Mouse (Mus musculus): ENCODE results near the gene Dhx35.

Dhx35 gene

DNA sequence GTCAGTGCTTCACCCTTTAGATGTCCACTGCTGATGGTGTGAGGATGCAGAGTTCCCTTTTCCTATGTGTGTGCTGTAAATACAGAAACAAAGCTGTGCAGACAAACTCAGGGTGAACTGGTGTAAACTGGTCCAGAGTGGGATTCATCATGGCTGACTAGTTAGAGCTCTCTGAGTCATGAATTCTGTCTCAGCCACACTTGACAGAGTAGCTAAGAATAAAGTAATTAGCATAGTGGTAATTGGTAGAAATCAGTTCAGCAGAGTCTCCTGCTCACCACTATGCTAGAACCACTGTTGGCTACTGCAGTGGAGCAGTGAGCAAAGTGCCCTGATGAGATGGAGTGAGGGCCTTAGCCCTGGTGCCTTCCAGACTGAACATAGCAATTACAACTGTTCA, 21.1 kb downstream of the Dhx35 start:
- DNase-seq, result no peak

DNA sequence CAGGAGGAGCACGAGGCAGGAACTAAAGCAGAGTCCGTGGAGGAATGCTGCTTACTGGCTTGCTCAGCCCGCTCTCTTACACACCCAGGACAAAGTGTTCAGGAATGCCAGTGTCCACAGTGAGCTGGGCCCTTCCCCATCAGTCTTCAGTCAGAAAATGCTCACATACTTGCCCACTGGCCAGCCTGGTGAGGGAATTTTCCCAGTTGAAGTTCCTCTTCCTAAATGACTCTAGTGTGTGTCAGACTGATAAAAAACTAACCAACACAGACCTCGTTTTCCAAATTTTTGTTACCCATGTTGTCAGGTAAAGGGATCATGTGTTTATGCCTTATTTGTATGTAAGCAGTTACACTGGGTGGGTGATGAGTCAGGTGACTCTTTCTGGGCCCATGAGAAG, 21.6 kb downstream of the Dhx35 start:
- no peak for DNase-seq

GRCm38 (mm10) chr2:158817708-158818107, 23.1 kb downstream of the Dhx35 start:
- DNase-seq, result no peak

DNA sequence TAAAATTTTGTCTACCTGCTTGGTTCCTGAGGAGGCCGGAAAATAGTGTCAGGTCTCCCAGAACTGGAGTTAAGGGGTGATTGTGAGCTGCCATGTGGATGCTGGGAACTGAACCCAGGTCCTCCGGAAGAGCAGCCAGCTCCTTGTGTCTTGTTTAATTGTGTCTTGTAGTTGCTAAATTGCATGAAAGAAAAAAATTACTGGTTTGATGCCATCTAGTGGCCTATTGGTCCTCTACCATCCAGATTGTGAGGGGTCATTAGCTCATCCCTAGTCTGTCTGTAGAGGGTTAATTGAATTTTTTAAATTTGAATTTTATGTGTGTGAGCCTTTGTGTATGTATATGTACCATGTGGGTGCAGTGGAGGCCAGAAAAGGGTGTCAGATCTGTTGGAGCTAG, 33.5 kb downstream of the Dhx35 start:
- no peak for DNase-seq

DNA sequence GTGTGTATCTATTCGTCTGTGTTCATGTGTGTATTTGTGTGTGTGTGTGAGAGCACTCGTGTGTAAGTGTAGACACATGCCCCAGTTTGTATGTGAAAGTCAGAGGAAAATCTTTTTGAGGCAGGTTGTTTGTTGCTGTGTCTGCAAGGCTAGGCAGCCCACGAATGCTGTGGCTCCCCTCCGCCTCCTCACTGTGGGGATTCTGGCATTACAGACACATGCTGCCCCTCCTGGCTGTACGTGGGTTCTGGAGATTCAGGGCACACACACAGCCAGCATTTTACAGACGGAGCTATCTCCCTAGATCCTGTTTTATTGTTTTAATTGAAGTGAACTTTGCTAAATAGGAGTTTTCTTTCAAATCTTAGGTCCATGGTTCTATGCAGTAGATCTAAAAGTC, 35.1 kb downstream of the Dhx35 start:
- DNase-seq, result no peak

- DNase-seq, result no peak
These were observed 38.6 kb downstream of the Dhx35 start for GRCm38 (mm10) chr2:158833221-158833620.

GRCm38 (mm10) chr2:158833645-158834044, 39.0 kb downstream of the Dhx35 start:
- DNase-seq, result no peak

DNA sequence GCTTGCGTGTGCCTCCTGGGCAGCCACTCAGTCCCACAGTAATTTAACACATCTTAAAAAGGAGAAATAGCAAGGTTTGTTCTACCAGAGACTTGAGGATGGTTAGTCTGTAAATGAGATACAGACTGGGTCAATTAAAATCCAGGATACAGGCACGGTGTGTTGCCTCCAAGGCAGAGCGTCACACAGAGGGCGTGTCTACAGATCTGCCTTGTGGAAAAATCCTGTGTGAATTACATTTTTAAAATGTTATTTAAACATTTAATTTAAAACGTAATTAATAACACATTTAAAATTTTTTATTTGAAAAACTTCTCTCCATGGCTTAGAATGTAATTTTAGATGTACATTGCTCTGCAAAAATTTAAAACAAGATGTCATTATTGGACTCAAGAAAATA, 48.7 kb downstream of the Dhx35 start:
- no peak for DNase-seq

DNA sequence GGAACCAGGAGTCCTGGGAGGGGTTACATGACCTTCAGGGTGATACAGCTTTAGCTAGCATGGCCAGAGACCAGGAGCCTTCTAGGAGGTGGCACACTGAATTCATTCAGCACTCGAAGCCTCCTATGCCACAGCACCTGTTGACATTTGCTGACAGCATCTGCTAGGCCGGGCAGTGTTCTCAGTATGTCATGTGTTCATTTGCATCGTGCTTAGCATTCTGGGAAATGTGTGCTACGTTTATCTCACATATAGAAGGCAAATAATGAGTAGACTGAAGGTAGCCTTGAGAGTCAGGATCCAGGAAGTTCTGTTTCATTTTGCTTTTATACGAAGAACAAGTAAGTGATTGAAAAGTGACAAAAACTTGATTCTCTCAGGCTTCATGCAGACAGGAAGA, 50.4 kb downstream of the Dhx35 start:
- no peak for DNase-seq

GRCm38 (mm10) chr2:158846208-158846607, 51.6 kb downstream of the Dhx35 start:
- DNase-seq, result no peak

- no peak for DNase-seq
These were observed 53.4 kb downstream of the Dhx35 start for GRCm38 (mm10) chr2:158847991-158848390.

GRCm38 (mm10) chr2:158849416-158849815, 54.8 kb downstream of the Dhx35 start:
- no peak for DNase-seq

- peak; percentile 65 for DNase-seq
These were observed 58.0 kb downstream of the Dhx35 start for GRCm38 (mm10) chr2:158852579-158852978.

DNA sequence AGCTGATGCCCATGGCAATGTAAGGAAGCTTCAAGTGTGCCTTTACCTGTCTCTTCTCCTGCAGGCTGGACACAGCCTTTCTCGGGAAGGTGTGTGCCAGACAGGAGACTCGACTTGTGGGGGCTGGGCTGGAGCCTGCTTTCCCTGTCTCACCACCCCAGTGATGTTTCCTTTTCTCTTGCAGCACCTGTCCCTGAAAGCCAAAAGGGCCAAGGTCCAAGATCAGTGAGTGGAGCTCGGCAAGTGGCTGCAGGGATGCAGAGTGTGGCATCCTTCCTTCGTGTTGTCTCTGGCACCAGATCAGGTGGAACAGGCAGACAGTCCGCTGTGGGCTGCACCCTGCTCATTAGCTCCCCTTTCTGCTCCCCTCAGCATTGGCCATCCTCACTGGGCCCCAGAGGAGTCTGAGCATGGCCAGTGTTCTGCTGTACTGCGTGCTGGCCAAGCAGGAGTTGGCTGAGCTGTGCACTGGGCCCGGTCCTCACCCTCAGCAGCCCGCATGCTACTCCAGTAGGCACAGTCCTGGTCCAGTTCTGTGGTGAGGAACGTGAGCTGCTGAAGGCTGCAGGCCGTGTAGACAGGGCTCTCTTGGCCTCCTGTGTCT, 62.4 kb downstream of the Dhx35 start:
- no peak for DNase-seq

GRCm38 (mm10) chr2:158857579-158857978, 63.0 kb downstream of the Dhx35 start:
- no peak for DNase-seq

- DNase-seq, result no peak
These were observed 66.5 kb downstream of the Dhx35 start for GRCm38 (mm10) chr2:158861115-158861514.

GRCm38 (mm10) chr2:158863341-158864125, 68.9 kb downstream of the Dhx35 start:
- DNase-seq, result peak; percentile 65

GRCm38 (mm10) chr2:158864126-158864458, 69.5 kb downstream of the Dhx35 start:
- no peak for DNase-seq

DNA sequence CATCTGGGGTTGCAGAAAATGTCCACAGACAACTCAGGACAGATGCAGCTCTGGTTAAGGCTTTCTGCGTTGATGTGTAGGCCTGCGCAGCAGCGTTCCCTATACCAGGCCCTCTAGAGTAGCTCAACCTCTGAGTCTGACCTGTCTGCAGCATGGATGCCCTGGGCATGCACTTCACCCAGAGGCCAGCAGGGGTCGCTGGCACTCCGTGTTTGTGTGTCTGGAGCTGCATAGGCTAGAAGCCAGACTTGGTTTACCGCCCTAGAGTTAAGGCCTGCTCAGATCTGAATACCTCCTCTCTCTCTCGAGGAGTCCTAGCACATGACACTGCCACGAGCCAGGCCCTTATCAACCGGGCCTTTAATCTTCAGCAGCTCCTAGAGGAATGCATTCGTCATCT, 70.8 kb downstream of the Dhx35 start:
- DNase-seq, result peak; percentile 78

DNA sequence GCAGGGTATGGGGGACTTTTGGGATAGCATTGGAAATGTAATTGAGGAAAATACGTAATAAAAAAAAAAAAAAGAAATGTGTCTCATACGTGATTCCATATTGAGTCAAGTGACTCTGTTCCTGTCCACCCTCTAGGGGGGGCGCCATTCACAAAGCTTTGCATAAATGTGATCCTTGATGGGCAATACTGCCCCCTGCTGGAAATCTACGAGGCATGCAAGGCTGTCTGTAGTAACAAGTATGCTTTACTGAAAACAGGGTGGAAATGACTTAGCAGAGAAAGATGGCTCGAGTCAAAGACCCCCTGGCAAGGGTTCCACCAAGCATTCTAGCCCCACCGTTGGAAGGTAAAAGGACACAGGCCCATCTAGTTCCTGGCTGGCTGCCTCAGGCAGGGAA, 92.0 kb downstream of the Dhx35 start:
- DNase-seq, result peak; percentile 48

- no peak for DNase-seq
These were observed 93.9 kb downstream of the Dhx35 start for GRCm38 (mm10) chr2:158888531-158888930.

DNA sequence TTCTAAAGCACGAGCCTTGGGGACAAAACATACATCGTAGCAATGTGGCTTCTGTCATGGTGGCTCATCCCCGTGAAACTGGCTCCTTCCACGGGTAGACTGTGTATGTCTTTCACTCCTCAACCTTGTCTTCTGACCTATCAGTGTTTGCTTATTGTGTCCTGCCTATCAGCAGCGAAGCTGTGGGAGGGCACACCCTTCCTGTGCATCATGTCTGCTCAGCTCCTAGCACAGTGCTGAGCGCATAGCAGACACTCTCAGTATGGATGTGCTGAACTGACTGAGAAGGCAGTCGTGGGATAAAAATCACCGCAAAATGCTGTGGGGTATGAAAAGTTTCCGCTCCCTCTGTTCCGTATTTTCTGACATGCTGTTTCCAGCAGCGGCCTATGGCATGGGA, 94.6 kb downstream of the Dhx35 start:
- DNase-seq, result no peak

DNA sequence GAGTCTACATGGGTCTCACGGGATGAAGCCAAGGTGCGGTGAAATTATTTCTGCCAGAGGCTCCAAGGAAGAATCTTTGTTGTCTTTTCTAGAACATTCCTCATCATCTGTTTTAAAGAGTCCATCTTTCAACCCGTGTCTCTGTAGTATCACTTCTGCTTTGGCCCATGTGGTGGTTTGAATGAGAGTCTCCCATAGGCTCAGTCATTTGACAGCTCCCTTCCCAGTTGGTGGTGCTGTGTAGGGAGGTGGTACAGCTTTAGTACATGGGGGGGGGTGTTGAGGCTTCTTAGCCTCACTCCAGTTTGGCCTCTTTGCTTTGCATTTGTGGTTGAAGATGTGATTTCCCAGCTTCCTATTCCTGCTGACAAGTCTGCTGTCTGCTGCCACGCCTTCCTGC, 96.7 kb downstream of the Dhx35 start:
- no peak for DNase-seq

- peak; percentile 11 for DNase-seq
These were observed 98.7 kb downstream of the Dhx35 start for GRCm38 (mm10) chr2:158893171-158893853.

All from liver (tissue).